Mouse (Mus musculus): ENCODE measurements at regions not wholly inside any gene's neighbourhood (a gene's known extent, or its start where the extent isn't known, plus 50 kb on each side); places are given as distances from the start of the nearest gene placed in this dataset.

GRCm38 (mm10) chr7:36829710-36830109 lies 131.8 kb downstream of the Tshz3 start:
- no peak for DNase-seq (ENCODE audit: low read depth)

- DNase-seq (ENCODE audit: low read depth), result no peak
Observed at GRCm38 (mm10) chr7:36830155-36830554, 132.2 kb downstream of the Tshz3 start.

GRCm38 (mm10) chr7:36848279-36848678 lies 150.4 kb downstream of the Tshz3 start:
- DNase-seq (ENCODE audit: low read depth), result no peak

GRCm38 (mm10) chr7:36851275-36851889 lies 153.5 kb downstream of the Tshz3 start:
- DNase-seq (ENCODE audit: low read depth), result no peak

GRCm38 (mm10) chr7:36854308-36854707 lies 156.4 kb downstream of the Tshz3 start:
- no peak for DNase-seq (ENCODE audit: low read depth)

- no peak for DNase-seq (ENCODE audit: low read depth)
Observed at GRCm38 (mm10) chr7:36859428-36859827, 161.5 kb downstream of the Tshz3 start.

GRCm38 (mm10) chr7:36862481-36862880 lies 164.6 kb downstream of the Tshz3 start:
- DNase-seq (ENCODE audit: low read depth), result no peak

- no peak for DNase-seq (ENCODE audit: low read depth)
Observed at GRCm38 (mm10) chr7:36863745-36864144, 165.8 kb downstream of the Tshz3 start.

- DNase-seq (ENCODE audit: low read depth), result no peak
Observed at GRCm38 (mm10) chr7:36864675-36865074, 166.8 kb downstream of the Tshz3 start.

- DNase-seq (ENCODE audit: low read depth), result no peak
Observed at GRCm38 (mm10) chr7:36866602-36867001, 168.7 kb downstream of the Tshz3 start.

GRCm38 (mm10) chr7:36874004-36874403 lies 176.1 kb downstream of the Tshz3 start:
- DNase-seq (ENCODE audit: low read depth), result no peak

GRCm38 (mm10) chr7:36877686-36878085 lies 179.8 kb downstream of the Tshz3 start:
- DNase-seq (ENCODE audit: low read depth), result no peak

- no peak for DNase-seq (ENCODE audit: low read depth)
Observed at GRCm38 (mm10) chr7:36892776-36893500, 195.0 kb downstream of the Tshz3 start.

GRCm38 (mm10) chr7:36896339-36896738 lies 198.4 kb downstream of the Tshz3 start:
- DNase-seq (ENCODE audit: low read depth), result no peak

GRCm38 (mm10) chr7:36901537-36901936 lies 203.6 kb downstream of the Tshz3 start:
- DNase-seq (ENCODE audit: low read depth), result no peak

GRCm38 (mm10) chr7:36913304-36913703 lies 215.4 kb downstream of the Tshz3 start:
- DNase-seq (ENCODE audit: low read depth), result no peak

GRCm38 (mm10) chr7:36914261-36914660 lies 216.3 kb downstream of the Tshz3 start:
- no peak for DNase-seq (ENCODE audit: low read depth)

GRCm38 (mm10) chr7:36915171-36915570 lies 217.3 kb downstream of the Tshz3 start:
- no peak for DNase-seq (ENCODE audit: low read depth)

GRCm38 (mm10) chr7:36917011-36917410 lies 219.1 kb downstream of the Tshz3 start:
- no peak for DNase-seq (ENCODE audit: low read depth)

GRCm38 (mm10) chr7:36919413-36919812 lies 221.5 kb downstream of the Tshz3 start:
- DNase-seq (ENCODE audit: low read depth), result no peak

- no peak for DNase-seq (ENCODE audit: low read depth)
Observed at GRCm38 (mm10) chr7:36921003-36921402, 223.1 kb downstream of the Tshz3 start.

GRCm38 (mm10) chr7:36933490-36933889 lies 235.6 kb downstream of the Tshz3 start:
- no peak for DNase-seq (ENCODE audit: low read depth)

- no peak for DNase-seq (ENCODE audit: low read depth)
Observed at GRCm38 (mm10) chr7:36934792-36935555, 237.1 kb downstream of the Tshz3 start.
